Mouse (Mus musculus) MEL (cell line): ENCODE measurements around the gene Tnfrsf1a. TPM values are rescaled to one million over a fixed set of nuclear protein-coding genes. Genes with fewer than 3 reads are reported as not detected.

Experiments
- DNase-seq: peaks from one replicate; pipeline ENCODE4 v3.0.0; 2011; ENCODE audit warnings: low read depth, low spot score
- H3K27ac ChIP-seq: 2 replicates; pipeline ENCODE4 v1.5.1; 2012; ENCODE audit warnings: low read depth, mild to moderate bottlenecking, control low read depth, low read length, moderate library complexity; ENCODE audit not compliant: control insufficient read depth
- H3K27me3 ChIP-seq, 2 experiments: fragments of 150-350 bp in 1 of 2; sonication (generic) in 1 of 2; 2 replicates each; pipeline ENCODE4 v1.6.1; 2012; ENCODE audit warnings: low read length in 2 of 2, mild to moderate bottlenecking in 2 of 2, improper control_type of control experiment in 1 of 2, moderate library complexity in 1 of 2; ENCODE audit not compliant: insufficient read depth in 2 of 2, control insufficient read depth in 1 of 2
- H3K36me3 ChIP-seq, 2 experiments: 2 replicates each; pipeline ENCODE4 v1.6.1; 2012 to 2014; ENCODE audit warnings: low read length in 2 of 2, improper control_type of control experiment in 1 of 2, inconsistent platforms in 1 of 2, mild to moderate bottlenecking in 1 of 2; ENCODE audit not compliant: insufficient read depth in 2 of 2, control insufficient read depth in 1 of 2
- H3K4me1 ChIP-seq, 2 experiments: fragments of 150-350 bp in 1 of 2; sonication (generic) in 1 of 2; 2 replicates each; pipeline ENCODE4 v1.6.1; 2012; ENCODE audit warnings: low read length in 2 of 2, improper control_type of control experiment in 1 of 2, mild to moderate bottlenecking in 1 of 2; ENCODE audit not compliant: insufficient read depth in 2 of 2, control insufficient read depth in 1 of 2
- H3K4me3 ChIP-seq, 2 experiments: fragments of 150-350 bp in 1 of 2; sonication (generic) in 1 of 2; 2 replicates each; pipeline ENCODE4 v1.5.1; 2012; ENCODE audit warnings: low read depth in 2 of 2, low read length in 2 of 2, mild to moderate bottlenecking in 2 of 2, moderate library complexity in 2 of 2, control low read depth in 1 of 2, improper control_type of control experiment in 1 of 2; ENCODE audit not compliant: control insufficient read depth in 1 of 2, insufficient read depth in 1 of 2
- H3K79me2 ChIP-seq: 2 replicates; pipeline ENCODE4 v1.6.1; 2012; ENCODE audit warnings: mild to moderate bottlenecking, low read length, moderate library complexity; ENCODE audit not compliant: control insufficient read depth, poor library complexity, insufficient read depth
- H3K9ac ChIP-seq: 2 replicates; pipeline ENCODE4 v1.6.1; 2012; ENCODE audit warnings: low read depth, mild to moderate bottlenecking, control low read depth, low read length, moderate library complexity; ENCODE audit not compliant: control insufficient read depth, poor library complexity, severe bottlenecking
- H3K9me3 ChIP-seq: fragments of 150-350 bp; sonication (generic); replicated peaks from 2 replicates; pipeline ENCODE4 v1.6.1; 2012; ENCODE audit warnings: mild to moderate bottlenecking, low read length, improper control_type of control experiment, moderate library complexity; ENCODE audit not compliant: insufficient read depth
- BHLHE40 ChIP-seq: IDR thresholded peaks from 2 replicates; pipeline ENCODE4 v1.6.1; 2012; ENCODE audit warnings: low read depth, mild to moderate bottlenecking, inconsistent platforms, low read length, improper control_type of control experiment, borderline replicate concordance
- CHD1 ChIP-seq: IDR thresholded peaks from 2 replicates; pipeline ENCODE4 v1.6.1; 2012; ENCODE audit warnings: low read depth, mild to moderate bottlenecking, inconsistent platforms, low read length, improper control_type of control experiment
- ELF1 ChIP-seq: IDR thresholded peaks from 2 replicates; pipeline ENCODE4 v1.6.1; 2014; ENCODE audit warnings: low read depth, mild to moderate bottlenecking, inconsistent platforms, low read length, improper control_type of control experiment, moderate library complexity
- EP300 ChIP-seq, 2 experiments: IDR thresholded peaks; 2 replicates each; pipeline ENCODE4 v1.6.1; 2011; ENCODE audit warnings: improper control_type of control experiment in 2 of 2, low read length in 2 of 2, low read depth in 1 of 2, mild to moderate bottlenecking in 1 of 2
- GABPA ChIP-seq: IDR thresholded peaks from 2 replicates; pipeline ENCODE4 v1.6.1; 2012; ENCODE audit warnings: low read depth, mild to moderate bottlenecking, inconsistent platforms, low read length, improper control_type of control experiment, moderate library complexity
- GATA1 ChIP-seq: IDR thresholded peaks from 2 replicates; pipeline ENCODE4 v1.6.1; 2011; ENCODE audit warnings: low read depth, low read length, improper control_type of control experiment
- JUND ChIP-seq: IDR thresholded peaks from 2 replicates; pipeline ENCODE4 v1.6.1; 2011; ENCODE audit warnings: low read depth, mild to moderate bottlenecking, improper control_type of control experiment, low read length
- KAT2A ChIP-seq: conservative IDR thresholded peaks from 2 replicates; pipeline ENCODE4 v1.6.1; 2012; ENCODE audit warnings: low read depth, low read length, improper control_type of control experiment, inconsistent platforms
- MAFK ChIP-seq: IDR thresholded peaks from 2 replicates; pipeline ENCODE4 v1.6.1; 2011; ENCODE audit warnings: low read depth, mild to moderate bottlenecking, low read length, improper control_type of control experiment, borderline replicate concordance
- MAX ChIP-seq: IDR thresholded peaks from 2 replicates; pipeline ENCODE4 v1.6.1; 2011; ENCODE audit warnings: low read length, improper control_type of control experiment
- MAZ ChIP-seq: IDR thresholded peaks from 2 replicates; pipeline ENCODE4 v1.6.1; 2012; ENCODE audit warnings: low read depth, mild to moderate bottlenecking, inconsistent platforms, low read length, improper control_type of control experiment
- MXI1 ChIP-seq: IDR thresholded peaks from 2 replicates; pipeline ENCODE4 v1.6.1; 2011; ENCODE audit warnings: mild to moderate bottlenecking, low read depth, low read length, improper control_type of control experiment
- MYC ChIP-seq: IDR thresholded peaks from 2 replicates; pipeline ENCODE4 v1.6.1; 2011; ENCODE audit warnings: low read depth, mild to moderate bottlenecking, low read length, improper control_type of control experiment, moderate library complexity
- NELFE ChIP-seq: IDR thresholded peaks from 2 replicates; pipeline ENCODE4 v1.6.1; 2011; ENCODE audit warnings: low read depth, low read length, improper control_type of control experiment
- POLR2A ChIP-seq, 2 experiments: IDR thresholded peaks; 2 replicates each; pipeline ENCODE4 v1.6.1; 2011 to 2012; ENCODE audit warnings: low read length in 2 of 2, mild to moderate bottlenecking in 2 of 2, control low read depth in 1 of 2, improper control_type of control experiment in 1 of 2, low read depth in 1 of 2, moderate library complexity in 1 of 2; ENCODE audit not compliant: control insufficient read depth in 1 of 2, insufficient read depth in 1 of 2, poor library complexity in 1 of 2
- POLR2AphosphoS5 ChIP-seq: IDR thresholded peaks from 2 replicates; pipeline ENCODE4 v1.6.1; 2012; ENCODE audit warnings: low read depth, borderline replicate concordance, mild to moderate bottlenecking, inconsistent platforms, low read length, moderate library complexity, mixed read lengths
- RAD21 ChIP-seq: IDR thresholded peaks from 2 replicates; pipeline ENCODE4 v1.6.1; 2011; ENCODE audit warnings: mild to moderate bottlenecking, low read depth, low read length, improper control_type of control experiment
- SMC3 ChIP-seq: IDR thresholded peaks from 2 replicates; pipeline ENCODE4 v1.6.1; 2011; ENCODE audit warnings: low read depth, low read length, improper control_type of control experiment
- TAL1 ChIP-seq: IDR thresholded peaks from 2 replicates; pipeline ENCODE4 v1.6.1; 2012; ENCODE audit warnings: mild to moderate bottlenecking, inconsistent platforms, low read length, moderate library complexity, mixed read lengths
- TBP ChIP-seq: IDR thresholded peaks from 2 replicates; pipeline ENCODE4 v1.8.0; 2011; ENCODE audit warnings: low read depth, low read length, improper control_type of control experiment
- TCF12 ChIP-seq: IDR thresholded peaks from 2 replicates; pipeline ENCODE4 v1.6.1; 2014; ENCODE audit warnings: low read depth, mild to moderate bottlenecking, inconsistent platforms, low read length, improper control_type of control experiment, moderate library complexity
- UBTF ChIP-seq: IDR thresholded peaks from 2 replicates; pipeline ENCODE4 v1.6.1; 2012; ENCODE audit warnings: low read depth, mild to moderate bottlenecking, inconsistent platforms, low read length, improper control_type of control experiment, moderate library complexity, borderline replicate concordance; ENCODE audit not compliant: insufficient read depth
- ZC3H11A ChIP-seq: IDR thresholded peaks from 2 replicates; pipeline ENCODE4 v1.6.1; 2012; ENCODE audit warnings: low read depth, mild to moderate bottlenecking, inconsistent platforms, low read length, improper control_type of control experiment
- ZKSCAN1 ChIP-seq: IDR thresholded peaks from 2 replicates; pipeline ENCODE4 v1.6.1; 2012; ENCODE audit warnings: low read depth, mild to moderate bottlenecking, inconsistent platforms, low read length, improper control_type of control experiment, moderate library complexity
- ZMIZ1 ChIP-seq: IDR thresholded peaks from 2 replicates; pipeline ENCODE4 v1.6.1; 2012; ENCODE audit warnings: low read depth, mild to moderate bottlenecking, inconsistent platforms, low read length, improper control_type of control experiment, moderate library complexity
- ZNF384 ChIP-seq: IDR thresholded peaks from 2 replicates; pipeline ENCODE4 v1.6.1; 2012; ENCODE audit warnings: low read depth, mild to moderate bottlenecking, inconsistent platforms, low read length, improper control_type of control experiment
- polyA plus RNA-seq, 2 experiments: library from polyadenylated mRNA; stranded (reverse) in 1 of 2; unstranded in 1 of 2; fragments of >175 nt in 1 of 2; fragments of >200 nt in 1 of 2; gene quantifications; 2 replicates each; pipeline versions ENCODE4 v1.2.1 to v1.2.4; 2012; ENCODE audit warnings: low replicate concordance in 2 of 2, low read depth in 1 of 2; ENCODE audit not compliant: insufficient read length in 2 of 2, insufficient read depth in 1 of 2, missing spikeins in 1 of 2
- total RNA-seq: library from RNA; depleted of rRNA; stranded (reverse); fragments of 300-350 nt; gene quantifications from 2 replicates; pipeline ENCODE4 v1.2.3, GENCODE M21; 2012

The Tnfrsf1a gene
- total and polyA plus RNA-seq, 3 experiments, result 22.0 to 43.4 TPM; not detected in 1

- Histone ChIP-seq H3K27me3 (peaks cover 0 to 1% of the 10 kb centered on the region in 2 experiments; a peak in 1 of 4 replicates), H3K36me3 (peaks cover 0 to 6% of the 10 kb centered on the region in 2 experiments; a peak in 1 of 4 replicates), H3K79me2 (peaks cover 12% of the 10 kb centered on the region), H3K4me3 (peak overlapping the region; percentile 74 to 96), H3K4me1 (peaks cover 2 to 12% of the 10 kb centered on the region in 2 experiments; a peak in 3 of 4 replicates), H3K9me3 (no peaks in the 10 kb centered on the region), H3K9ac (peak overlapping the region; percentile 91), H3K27ac (no peak overlapping the region)
- DNase-seq, result no peak
- TF ChIP-seq POLR2A (IDR thresholded peaks at IDR 0.05; ENCODE audit: control insufficient read depth in 1 of 2, insufficient read depth in 1 of 2, low read depth in 1 of 2, low read length in 2 of 2, poor library complexity in 1 of 2), result no peak
- no peak for TF ChIP-seq ELF1
- no peak for TF ChIP-seq TCF12
- TF ChIP-seq TBP, result no peak
- no peak for TF ChIP-seq GATA1
- TF ChIP-seq MAZ, result no peak
- no peak for TF ChIP-seq MAX
- no peak for TF ChIP-seq GABPA
- TF ChIP-seq UBTF, result no peak
- TF ChIP-seq POLR2AphosphoS5, result no peak
- no peak for TF ChIP-seq CHD1
- no peak for TF ChIP-seq ZMIZ1
- TF ChIP-seq NELFE, result no peak
- no peak for TF ChIP-seq MYC
- TF ChIP-seq MXI1, result no peak
- no peak for TF ChIP-seq RAD21
- no peak for TF ChIP-seq ZNF384
Observed at GRCm38 (mm10) chr6:125314231-125314563, 35.0 kb upstream of the Tnfrsf1a start.

GRCm38 (mm10) chr6:125314746-125315145 is 34.4 kb upstream of the Tnfrsf1a start:
- H3K27me3 ChIP-seq, result peaks cover 0 to 3% of the 10 kb centered on the region in 2 experiments; a peak in 1 of 4 replicates

More at GRCm38 (mm10) chr6:125314746-125315145, 34.4 kb upstream of the Tnfrsf1a start:
- Histone ChIP-seq H3K4me1 (peaks cover 2 to 12% of the 10 kb centered on the region in 2 experiments; a peak in 3 of 4 replicates), H3K4me3 (no peak overlapping the region), H3K79me2 (peaks cover 12% of the 10 kb centered on the region), H3K9me3 (no peaks in the 10 kb centered on the region), H3K27ac (no peak overlapping the region), H3K9ac (peak overlapping the region; percentile 91; the same call in 1 of the 2 replicates), H3K36me3 (peaks cover 0 to 6% of the 10 kb centered on the region in 2 experiments; a peak in 1 of 4 replicates)
- no peak for DNase-seq
- TF ChIP-seq CHD1, result no peak
- TF ChIP-seq JUND, result no peak
- TF ChIP-seq TAL1, result no peak
- no peak for TF ChIP-seq KAT2A
- TF ChIP-seq ZC3H11A, result no peak
- TF ChIP-seq MYC, result no peak
- TF ChIP-seq EP300 (IDR thresholded peaks at IDR 0.05; ENCODE audit: low read depth in 1 of 2, low read length in 2 of 2), result no peak
- TF ChIP-seq ELF1, result no peak
- no peak for TF ChIP-seq MAZ
- no peak for TF ChIP-seq BHLHE40
- no peak for TF ChIP-seq MAFK
- no peak for TF ChIP-seq NELFE
- TF ChIP-seq ZKSCAN1, result no peak
- no peak for TF ChIP-seq POLR2A (IDR thresholded peaks at IDR 0.05; ENCODE audit: control insufficient read depth in 1 of 2, insufficient read depth in 1 of 2, low read depth in 1 of 2, low read length in 2 of 2, poor library complexity in 1 of 2)
- TF ChIP-seq SMC3, result no peak
